Mouse (Mus musculus) C2C12 (cell line): ENCODE data around the gene Prcc.

Source experiments
- CEBPB ChIP-seq: IDR thresholded peaks from one replicate; pipeline ENCODE4 v1.6.1; 2011; ENCODE audit warnings: low read depth, mild to moderate bottlenecking, control low read depth, moderate library complexity
- CTCF ChIP-seq: IDR thresholded peaks from one replicate; pipeline ENCODE4 v1.5.1; 2011; ENCODE audit not compliant: control insufficient read depth, insufficient read depth, insufficient read length
- FOSL1 ChIP-seq: IDR thresholded peaks from one replicate; pipeline ENCODE4 v1.8.0; 2011; ENCODE audit warnings: mild to moderate bottlenecking, low read length; ENCODE audit not compliant: poor library complexity, insufficient read depth, severe bottlenecking
- MAX ChIP-seq: IDR thresholded peaks from one replicate; pipeline ENCODE4 v1.6.1; 2011; ENCODE audit warnings: mild to moderate bottlenecking, control low read depth
- MYOG ChIP-seq: IDR thresholded peaks from one replicate; pipeline ENCODE4 v1.6.1; 2011; ENCODE audit not compliant: control insufficient read depth, insufficient read length; ENCODE audit errors: extremely low read depth
- USF1 ChIP-seq: IDR thresholded peaks from one replicate; pipeline ENCODE4 v1.6.1; 2011; ENCODE audit warnings: low read depth, mild to moderate bottlenecking, control low read depth, moderate library complexity

DNA sequence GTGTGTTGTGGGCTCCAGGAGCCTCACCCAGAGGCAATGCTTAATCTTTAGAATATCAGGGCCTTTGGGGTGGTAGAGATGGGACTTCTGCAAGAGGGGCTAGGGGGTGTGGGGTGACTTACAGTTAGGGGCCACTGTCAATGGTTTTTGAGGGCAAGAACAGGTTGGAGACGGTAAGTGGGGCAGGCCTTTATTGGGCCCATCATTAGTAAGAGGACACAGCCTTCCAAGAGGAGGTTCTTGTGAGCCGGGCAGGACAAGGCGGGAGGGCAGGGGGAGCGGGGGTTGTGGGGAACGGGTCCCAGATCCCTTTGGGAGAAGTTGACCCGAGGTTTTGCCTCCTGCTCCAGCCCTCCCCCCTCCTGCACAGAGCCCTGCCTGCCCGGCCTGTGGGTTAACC lies 28.1 kb upstream of the Prcc start:
- TF ChIP-seq CTCF: no peak
- TF ChIP-seq CEBPB: no peak
- TF ChIP-seq USF1: no peak
- TF ChIP-seq MYOG: no peak
- no peak for TF ChIP-seq MAX
- no peak for TF ChIP-seq FOSL1
